Mouse (Mus musculus) heart, adult 2 months (tissue): Measurements from ENCODE around the gene Eif5b.

Experiments
- CTCF ChIP-seq: fragments of 200-600 bp; IDR thresholded peaks from 2 replicates; pipeline ENCODE4 v1.8.1; 2022; ENCODE audit warnings: antibody characterized with exemption, mild to moderate bottlenecking, moderate library complexity
- EP300 ChIP-seq: fragments of 200-500 bp; IDR thresholded peaks from 2 replicates; pipeline ENCODE4 v1.6.1; 2011; ENCODE audit warnings: low read depth, low read length, control low read depth; ENCODE audit not compliant: insufficient read depth
- POLR2A ChIP-seq: fragments of 200-500 bp; IDR thresholded peaks from 2 replicates; pipeline ENCODE4 v1.6.1; 2011; ENCODE audit warnings: mild to moderate bottlenecking, low read depth, low read length, control low read depth; ENCODE audit not compliant: insufficient read depth

GRCm38 (mm10) chr1:37984326-37984725, 13.5 kb upstream of the Eif5b start:
- TF ChIP-seq POLR2A (0 out of 2 replicates have a peak, but pooled peaks have one; percentile 10), CTCF (no peak), EP300 (no peak)
